Mouse (Mus musculus): ENCODE data around the gene Adamts12. TPM values are rescaled to one million over a fixed set of nuclear protein-coding genes. Genes with fewer than 3 reads are reported as not detected.

The Adamts12 gene
- polyA plus RNA-seq, 1 experiment from 2014 or later, result 1.9 TPM

DNA sequence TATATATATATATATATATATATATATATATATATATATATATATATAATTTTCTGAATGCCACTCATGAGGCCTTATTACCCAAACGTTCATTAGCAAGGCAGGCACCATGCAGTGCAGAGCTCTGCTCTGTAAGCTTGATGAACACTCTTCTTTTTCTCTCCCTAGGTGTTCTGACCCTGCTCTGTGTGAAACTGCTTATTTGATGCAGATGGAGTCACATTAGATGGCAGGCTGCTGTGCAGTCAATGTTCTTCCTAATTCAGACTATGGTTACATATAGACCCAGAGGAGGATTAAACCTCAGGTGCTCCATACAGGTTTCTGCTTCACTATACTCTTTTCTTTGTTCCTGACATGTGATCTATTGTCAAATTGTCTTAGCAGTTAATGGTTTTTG is 57.1 kb downstream of the Adamts12 start:
- Histone ChIP-seq H3K27ac (ENCODE audit: low read length) (no peak overlapping the region), H3K4me1 (ENCODE audit: control insufficient read depth, insufficient read depth, low read length) (no peaks in the 10 kb centered on the region), H3K9me3 (replicated peaks; ENCODE audit: control insufficient read depth, low read length) (no peaks in the 10 kb centered on the region), H3K4me3 (ENCODE audit: low read length) (no peak overlapping the region), H3K9ac (ENCODE audit: low read length) (no peak overlapping the region), H3K27me3 (ENCODE audit: control insufficient read depth, insufficient read depth, low read length) (no peaks in the 10 kb centered on the region), H3K4me2 (ENCODE audit: low read depth, low read length) (no peak overlapping the region), H3K36me3 (ENCODE audit: control insufficient read depth, insufficient read depth) (no peaks in the 10 kb centered on the region)
- 72% methylated on average over 1 of the region's 1 CpGs for WGBS
- no peak for ATAC-seq (replicated peaks; ENCODE audit: extremely low read depth, insufficient read depth, low FRiP score)

DNA sequence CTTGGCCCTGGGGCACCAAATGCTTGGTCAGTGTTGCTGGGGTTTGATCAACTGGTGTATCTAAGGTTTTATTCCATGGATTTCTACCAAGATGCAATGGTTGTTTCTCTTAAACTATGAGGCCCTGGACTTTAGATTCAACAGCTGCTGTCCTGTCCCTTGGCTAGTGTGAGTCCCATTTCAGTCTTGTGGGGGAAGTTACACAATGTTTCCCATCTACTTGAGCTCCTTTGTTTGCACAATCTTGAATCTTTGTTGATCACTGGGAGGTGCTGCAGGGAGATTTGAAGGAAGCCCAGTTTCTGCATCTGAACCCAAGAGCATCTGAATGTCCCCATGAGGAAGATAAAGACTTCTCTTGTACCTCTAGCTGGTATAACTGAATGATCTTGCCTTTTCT is 60.8 kb downstream of the Adamts12 start:
- ATAC-seq (replicated peaks; ENCODE audit: extremely low read depth, insufficient read depth, low FRiP score), result no peak
- H3K27ac ChIP-seq (ENCODE audit: low read length), result no peak overlapping the region

DNA sequence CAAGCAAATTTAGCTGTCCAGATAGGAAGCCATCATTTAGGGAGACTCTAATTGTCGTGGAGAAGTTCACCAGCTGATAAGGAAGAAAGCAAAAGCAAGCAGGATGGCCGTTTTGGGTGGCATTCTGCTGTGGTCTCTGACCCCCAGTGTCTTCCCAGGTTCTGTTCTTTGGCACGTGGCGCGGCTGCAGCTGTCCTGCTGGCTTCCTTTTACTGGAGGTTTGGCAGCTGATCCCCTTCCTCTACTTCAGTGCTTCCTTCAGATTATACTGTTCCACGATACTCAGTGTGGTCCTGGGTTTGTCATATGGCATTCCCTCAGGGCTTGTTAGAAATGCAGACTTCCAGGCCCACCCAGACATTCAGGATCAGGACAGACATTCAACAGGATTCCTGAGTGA is 63.9 kb downstream of the Adamts12 start:
- no peaks in the 10 kb centered on the region for H3K27me3 ChIP-seq (ENCODE audit: control insufficient read depth, insufficient read depth, low read length)
- no peaks in the 10 kb centered on the region; the same call in 1 of the 2 replicates for H3K4me1 ChIP-seq (ENCODE audit: control insufficient read depth, insufficient read depth, low read length)
- 39% methylated on average over 6 of the region's 6 CpGs for WGBS
- H3K27ac ChIP-seq (ENCODE audit: low read length), result no peak overlapping the region
- no peaks in the 10 kb centered on the region for H3K9me3 ChIP-seq (replicated peaks; ENCODE audit: control insufficient read depth, low read length)
- no peak overlapping the region for H3K4me2 ChIP-seq (ENCODE audit: low read depth, low read length)
- no peaks in the 10 kb centered on the region for H3K36me3 ChIP-seq (ENCODE audit: control insufficient read depth, insufficient read depth)
- no peak overlapping the region for H3K4me3 ChIP-seq (ENCODE audit: low read length)
- H3K9ac ChIP-seq (ENCODE audit: low read length), result no peak overlapping the region
- no peak for ATAC-seq (replicated peaks; ENCODE audit: extremely low read depth, insufficient read depth, low FRiP score)

More for the DNA sequence above, 60.8 kb downstream of the Adamts12 start:
- no peaks in the 10 kb centered on the region for H3K36me3 ChIP-seq (ENCODE audit: control insufficient read depth, insufficient read depth)
- H3K9ac ChIP-seq (ENCODE audit: low read length), result no peak overlapping the region
- H3K4me1 ChIP-seq (ENCODE audit: control insufficient read depth, insufficient read depth, low read length), result no peaks in the 10 kb centered on the region
- no peaks in the 10 kb centered on the region for H3K9me3 ChIP-seq (replicated peaks; ENCODE audit: control insufficient read depth, low read length)
- no peaks in the 10 kb centered on the region for H3K27me3 ChIP-seq (ENCODE audit: control insufficient read depth, insufficient read depth, low read length)
- H3K4me3 ChIP-seq (ENCODE audit: low read length), result no peak overlapping the region
- no peak overlapping the region for H3K4me2 ChIP-seq (ENCODE audit: low read depth, low read length)

DNA sequence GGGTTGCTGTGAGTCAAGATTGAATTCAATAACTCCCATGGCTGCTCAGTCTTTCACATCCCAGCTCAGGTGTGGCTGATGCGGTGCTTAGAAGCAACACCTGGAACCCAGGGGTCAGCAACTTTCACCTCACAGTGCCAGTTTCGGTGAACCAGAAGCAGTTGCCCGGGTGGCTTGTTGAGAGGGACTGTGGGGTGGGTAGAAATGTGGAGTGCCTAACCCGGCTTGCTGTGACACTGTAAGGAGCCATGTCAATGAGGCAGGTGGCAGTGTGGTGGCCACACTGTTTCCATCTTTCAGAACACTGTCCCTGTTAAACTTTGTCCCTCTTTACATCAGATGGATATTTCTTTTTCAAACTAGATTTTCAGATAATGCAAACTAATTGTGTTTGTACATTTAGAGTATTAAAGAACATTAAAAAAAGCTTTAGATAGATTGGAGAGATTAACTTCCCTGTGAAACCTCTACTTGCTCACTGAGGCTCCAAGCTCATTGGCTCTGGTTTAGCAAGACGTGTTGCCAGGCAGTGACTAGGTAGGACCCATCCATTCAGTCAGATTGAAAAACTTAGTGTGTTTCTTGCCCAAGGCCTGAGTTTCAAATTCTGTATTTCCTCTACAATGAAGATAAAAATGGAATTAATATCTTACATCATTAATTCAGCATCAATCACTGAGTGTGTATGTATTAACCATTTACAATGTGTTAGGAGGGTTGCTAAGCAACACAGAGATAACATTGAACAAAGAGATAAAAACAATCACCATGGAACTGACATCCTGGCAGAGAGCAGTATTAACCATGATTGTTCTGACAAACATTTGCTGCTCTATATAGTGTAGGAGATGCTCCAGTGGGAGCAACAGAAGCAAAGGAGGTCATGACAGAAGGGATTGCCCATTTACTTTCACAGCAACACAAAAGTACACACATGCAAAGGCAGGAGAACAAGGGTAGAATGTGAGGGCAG is 68.3 kb downstream of the Adamts12 start:
- no peak overlapping the region for H3K27ac ChIP-seq (ENCODE audit: low read length)
- H3K4me2 ChIP-seq (ENCODE audit: low read depth, low read length), result no peak overlapping the region
- WGBS, result 82% methylated on average over 5 of the region's 5 CpGs
- no peak overlapping the region for H3K9ac ChIP-seq (ENCODE audit: low read length)
- H3K4me3 ChIP-seq (ENCODE audit: low read length), result no peak overlapping the region
- no peaks in the 10 kb centered on the region for H3K27me3 ChIP-seq (ENCODE audit: control insufficient read depth, insufficient read depth, low read length)
- no peaks in the 10 kb centered on the region for H3K9me3 ChIP-seq (replicated peaks; ENCODE audit: control insufficient read depth, low read length)
- H3K4me1 ChIP-seq (ENCODE audit: control insufficient read depth, insufficient read depth, low read length), result peaks cover 2% of the 10 kb centered on the region; the same call in 1 of the 2 replicates
- H3K36me3 ChIP-seq (ENCODE audit: control insufficient read depth, insufficient read depth), result no peaks in the 10 kb centered on the region
- ATAC-seq (replicated peaks; ENCODE audit: extremely low read depth, insufficient read depth, low FRiP score), result no peak

DNA sequence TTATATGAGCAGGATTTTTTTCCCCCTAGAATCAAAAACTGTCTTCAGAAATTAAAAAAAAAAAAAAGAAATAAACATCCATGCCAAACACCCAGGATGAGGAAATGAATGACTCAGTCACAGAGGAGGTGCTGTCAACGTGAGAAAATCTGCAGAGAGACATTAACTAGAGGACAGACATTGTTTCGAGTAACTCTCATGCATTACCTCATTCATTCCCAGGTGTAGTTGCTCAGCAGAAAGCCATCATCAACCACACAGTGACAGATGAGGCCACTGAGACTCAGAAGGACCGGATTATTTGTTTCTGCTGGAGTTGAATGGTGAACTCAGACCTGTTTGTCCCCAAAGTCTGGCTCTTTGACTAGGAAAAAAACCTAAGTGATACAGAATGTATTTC is 81.0 kb downstream of the Adamts12 start:
- no peaks in the 10 kb centered on the region for H3K27me3 ChIP-seq (ENCODE audit: control insufficient read depth, insufficient read depth, low read length)
- no peak overlapping the region for H3K27ac ChIP-seq (ENCODE audit: low read length)
- no peak overlapping the region for H3K4me3 ChIP-seq (ENCODE audit: low read length)
- ATAC-seq (replicated peaks; ENCODE audit: extremely low read depth, insufficient read depth, low FRiP score), result no peak
- H3K4me2 ChIP-seq (ENCODE audit: low read depth, low read length), result no peak overlapping the region
- no peak overlapping the region for H3K9ac ChIP-seq (ENCODE audit: low read length)
- no peaks in the 10 kb centered on the region for H3K36me3 ChIP-seq (ENCODE audit: control insufficient read depth, insufficient read depth)
- no peaks in the 10 kb centered on the region for H3K4me1 ChIP-seq (ENCODE audit: control insufficient read depth, insufficient read depth, low read length)
- no peaks in the 10 kb centered on the region for H3K9me3 ChIP-seq (replicated peaks; ENCODE audit: control insufficient read depth, low read length)
- 44% methylated on average over 3 of the region's 3 CpGs for WGBS

DNA sequence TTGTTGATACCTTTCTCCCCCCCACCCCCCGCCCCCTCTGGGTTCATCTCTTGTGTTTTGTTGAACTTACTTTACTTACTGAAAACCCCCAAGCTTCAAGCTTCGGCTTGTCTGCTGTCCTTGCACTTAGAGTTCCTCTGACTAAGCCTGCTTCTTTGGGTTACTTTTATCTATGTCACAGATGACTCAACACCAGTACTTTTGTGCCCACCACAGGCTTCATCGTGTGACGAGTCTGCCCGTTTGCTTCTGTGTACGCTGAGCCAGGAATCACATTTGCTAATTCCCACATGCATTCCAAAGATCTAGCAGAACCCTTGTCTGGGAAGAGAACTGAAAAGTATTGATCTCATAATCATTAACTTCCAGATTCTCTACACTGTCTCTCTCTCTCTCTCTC is 94.8 kb downstream of the Adamts12 start:
- Histone ChIP-seq H3K27me3 (ENCODE audit: control insufficient read depth, insufficient read depth, low read length) (no peaks in the 10 kb centered on the region), H3K9ac (ENCODE audit: low read length) (no peak overlapping the region), H3K4me3 (ENCODE audit: low read length) (no peak overlapping the region), H3K4me2 (ENCODE audit: low read depth, low read length) (no peak overlapping the region), H3K27ac (ENCODE audit: low read length) (no peak overlapping the region), H3K4me1 (ENCODE audit: control insufficient read depth, insufficient read depth, low read length) (no peaks in the 10 kb centered on the region), H3K9me3 (replicated peaks; ENCODE audit: control insufficient read depth, low read length) (no peaks in the 10 kb centered on the region), H3K36me3 (ENCODE audit: control insufficient read depth, insufficient read depth) (no peaks in the 10 kb centered on the region)
- no peak for ATAC-seq (replicated peaks; ENCODE audit: extremely low read depth, insufficient read depth, low FRiP score)
- WGBS, result 59% methylated on average over 6 of the region's 6 CpGs

DNA sequence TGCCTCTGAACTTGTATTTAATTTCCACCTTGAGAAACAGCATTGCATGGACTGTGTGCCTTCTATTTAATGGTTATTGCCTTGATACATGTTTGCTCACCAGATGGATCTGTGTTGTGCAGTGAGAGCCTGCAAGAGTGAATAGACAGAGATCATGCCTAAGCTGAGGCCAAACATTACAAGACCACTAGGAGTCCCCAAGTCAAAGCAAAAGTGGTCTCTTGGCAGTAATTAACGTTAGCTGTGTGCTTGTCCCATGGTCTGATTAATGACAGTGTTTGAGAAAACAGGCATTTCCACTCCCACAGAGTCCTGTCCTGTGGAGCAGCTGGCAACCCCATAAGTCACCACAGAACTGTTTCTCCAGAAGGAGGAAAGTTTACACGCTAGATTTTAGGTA is 96.2 kb downstream of the Adamts12 start:
- Histone ChIP-seq H3K27me3 (ENCODE audit: control insufficient read depth, insufficient read depth, low read length) (no peaks in the 10 kb centered on the region), H3K9me3 (replicated peaks; ENCODE audit: control insufficient read depth, low read length) (no peaks in the 10 kb centered on the region), H3K9ac (ENCODE audit: low read length) (no peak overlapping the region), H3K4me1 (ENCODE audit: control insufficient read depth, insufficient read depth, low read length) (no peaks in the 10 kb centered on the region), H3K4me3 (ENCODE audit: low read length) (no peak overlapping the region), H3K4me2 (ENCODE audit: low read depth, low read length) (no peak overlapping the region), H3K27ac (ENCODE audit: low read length) (no peak overlapping the region), H3K36me3 (ENCODE audit: control insufficient read depth, insufficient read depth) (no peaks in the 10 kb centered on the region)
- 46% methylated on average over 2 of the region's 2 CpGs for WGBS
- ATAC-seq (replicated peaks; ENCODE audit: extremely low read depth, insufficient read depth, low FRiP score), result no peak

DNA sequence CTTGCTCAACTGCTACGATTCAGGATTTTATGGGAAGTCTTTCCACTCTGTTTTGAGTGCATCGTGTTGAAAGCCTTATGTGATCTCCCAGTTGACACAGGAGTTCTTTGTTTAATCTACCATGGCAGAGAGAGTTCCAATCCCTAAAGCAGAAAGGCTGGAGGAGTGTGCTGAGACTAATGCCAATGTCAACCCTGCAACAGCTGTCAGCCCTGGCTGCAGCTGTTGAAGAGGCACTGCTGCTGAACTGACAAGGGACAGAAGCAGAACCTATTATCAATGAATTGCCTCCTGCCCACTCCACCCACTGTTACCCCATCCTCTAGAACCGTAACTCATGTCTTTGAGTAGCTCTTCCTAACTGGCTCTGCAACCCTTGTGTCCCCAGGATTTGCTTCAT is 101.3 kb downstream of the Adamts12 start:
- Histone ChIP-seq H3K9ac (ENCODE audit: low read length) (no peak overlapping the region), H3K4me2 (ENCODE audit: low read depth, low read length) (no peak overlapping the region), H3K4me3 (ENCODE audit: low read length) (no peak overlapping the region), H3K27me3 (ENCODE audit: control insufficient read depth, insufficient read depth, low read length) (no peaks in the 10 kb centered on the region), H3K36me3 (ENCODE audit: control insufficient read depth, insufficient read depth) (no peaks in the 10 kb centered on the region), H3K9me3 (replicated peaks; ENCODE audit: control insufficient read depth, low read length) (no peaks in the 10 kb centered on the region), H3K27ac (ENCODE audit: low read length) (no peak overlapping the region), H3K4me1 (ENCODE audit: control insufficient read depth, insufficient read depth, low read length) (no peaks in the 10 kb centered on the region)
- no peak for ATAC-seq (replicated peaks; ENCODE audit: extremely low read depth, insufficient read depth, low FRiP score)
- WGBS, result 46% methylated on average over 3 of the region's 3 CpGs

DNA sequence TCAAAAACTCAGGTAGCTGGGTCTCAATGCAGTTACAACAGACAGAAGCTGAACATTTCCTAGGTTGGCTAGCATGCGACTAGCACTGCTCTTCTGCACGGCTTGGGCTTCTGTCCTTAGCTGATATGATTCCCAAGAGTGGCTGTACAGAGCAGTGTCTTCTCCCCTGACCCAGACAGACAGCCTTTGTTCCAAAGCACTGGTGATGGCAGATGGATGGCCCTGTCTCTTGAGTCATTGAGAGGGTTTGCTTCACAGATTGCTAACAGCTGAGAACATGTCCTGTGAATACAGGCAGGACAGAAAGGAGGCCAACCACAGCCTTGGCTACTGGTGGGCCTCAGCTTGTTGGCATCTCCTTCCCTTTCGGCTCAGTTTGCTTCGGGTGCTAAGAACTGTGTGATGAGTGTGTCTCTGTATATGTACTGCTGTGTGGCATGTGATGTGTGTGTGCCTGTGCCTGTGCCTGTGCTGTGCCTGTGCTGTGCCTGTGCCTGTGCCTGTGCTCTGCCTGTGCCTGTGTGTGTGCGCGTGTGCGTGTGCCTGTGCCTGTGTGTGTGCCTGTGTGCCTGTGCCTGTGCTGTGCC is 109.4 kb downstream of the Adamts12 start:
- no peaks in the 10 kb centered on the region for H3K27me3 ChIP-seq (ENCODE audit: control insufficient read depth, insufficient read depth, low read length)
- no peak overlapping the region for H3K27ac ChIP-seq (ENCODE audit: low read length)
- no peaks in the 10 kb centered on the region for H3K4me1 ChIP-seq (ENCODE audit: control insufficient read depth, insufficient read depth, low read length)
- H3K9ac ChIP-seq (ENCODE audit: low read length), result no peak overlapping the region
- no peak for ATAC-seq (replicated peaks; ENCODE audit: extremely low read depth, insufficient read depth, low FRiP score)
- no peak overlapping the region for H3K4me3 ChIP-seq (ENCODE audit: low read length)
- H3K36me3 ChIP-seq (ENCODE audit: control insufficient read depth, insufficient read depth), result no peaks in the 10 kb centered on the region
- H3K9me3 ChIP-seq (replicated peaks; ENCODE audit: control insufficient read depth, low read length), result no peaks in the 10 kb centered on the region
- WGBS, result 71% methylated on average over 7 of the region's 7 CpGs
- no peak overlapping the region for H3K4me2 ChIP-seq (ENCODE audit: low read depth, low read length)

Measured in heart, embryonic 16.5 days (tissue).